Mouse (Mus musculus): ENCODE data around the gene Rgr.
A peak's percentile ranks its signal among the peaks of the same experiment; 100 is the strongest.

Rgr gene

DNA sequence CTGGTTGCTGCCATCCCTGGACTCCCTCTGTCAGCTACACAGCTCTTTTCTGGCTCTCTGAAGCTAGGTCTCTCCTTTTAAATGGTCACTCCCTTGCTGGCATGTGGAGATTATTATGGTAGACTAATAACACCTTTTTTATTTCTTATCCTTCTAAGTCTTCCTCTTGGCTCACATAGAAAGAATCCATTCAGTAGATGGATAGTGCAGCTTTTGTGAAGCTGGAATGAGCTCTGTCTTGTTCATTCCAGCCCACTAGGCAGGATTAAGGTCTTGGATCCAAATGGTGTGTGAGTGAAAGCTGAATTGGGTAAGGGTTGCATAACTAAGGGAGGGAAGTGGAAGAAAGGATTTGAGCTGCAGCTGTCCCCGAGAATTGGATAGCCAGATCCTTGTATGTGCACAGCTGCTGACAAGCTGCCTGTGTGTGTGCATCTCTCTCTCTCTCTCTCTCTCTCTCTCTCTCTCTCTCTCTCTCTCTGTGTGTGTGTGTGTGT, at the start of gene Rgr:
Rgr (minus strand) TSS at position 51 of the 497 bp plus-strand sequence.
- no peak for DNase-seq

DNA sequence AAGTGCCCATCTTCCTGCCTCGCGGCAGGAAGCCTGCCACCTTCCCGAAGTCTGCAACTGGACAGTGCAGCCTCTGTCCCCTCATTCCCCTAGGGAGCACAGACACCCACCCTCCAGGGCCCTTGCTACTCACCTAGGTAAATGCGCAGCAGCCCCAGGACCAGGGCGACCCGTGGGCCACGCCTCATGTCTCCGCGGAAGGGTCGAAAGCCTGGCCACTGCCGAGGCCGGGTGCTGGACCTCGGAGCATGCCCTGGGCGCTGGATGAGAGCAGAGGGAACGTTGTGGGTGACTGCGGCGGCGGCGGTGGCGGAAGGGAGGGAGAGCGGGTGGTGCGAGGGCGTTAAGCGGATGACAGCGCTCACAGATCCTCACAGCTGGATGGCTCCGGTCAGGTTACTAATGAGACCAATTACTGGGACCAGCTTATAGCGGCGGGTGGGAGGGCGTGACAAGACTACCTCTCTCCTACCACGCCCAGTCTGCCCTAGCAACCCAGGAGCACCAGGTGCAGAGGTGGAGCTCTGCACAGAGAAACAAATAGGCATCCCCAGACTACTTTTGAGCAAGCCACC, 49.3 kb upstream of the Rgr start, which contains the start of gene Cdhr1:
Cdhr1 (minus strand) TSS at position 392 of the 575 bp plus-strand sequence.
- DNase-seq, result no peak

GRCm38 (mm10) chr14:37095556-37095955, 46.8 kb upstream of the Rgr start:
- no peak for DNase-seq

DNA sequence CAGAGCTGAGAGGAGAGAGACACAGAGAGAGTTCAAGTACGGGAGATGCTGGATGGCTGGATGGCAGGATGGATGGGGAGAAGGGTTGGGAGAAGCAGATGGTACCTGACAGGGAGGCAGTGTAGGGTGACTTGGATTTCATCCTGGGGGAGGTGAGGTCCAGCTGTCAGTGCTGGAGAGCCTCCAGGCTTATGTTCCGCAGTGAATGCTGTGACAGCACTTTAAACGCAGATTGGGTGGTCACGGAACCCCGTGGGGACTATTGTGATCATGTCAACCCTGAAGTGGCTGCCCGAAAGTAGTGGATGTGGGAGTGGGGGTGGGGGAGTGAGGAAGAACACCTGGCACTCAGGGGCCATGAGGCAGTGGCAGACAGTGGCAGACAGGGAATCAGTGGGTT, 45.7 kb upstream of the Rgr start:
- no peak for DNase-seq

DNA sequence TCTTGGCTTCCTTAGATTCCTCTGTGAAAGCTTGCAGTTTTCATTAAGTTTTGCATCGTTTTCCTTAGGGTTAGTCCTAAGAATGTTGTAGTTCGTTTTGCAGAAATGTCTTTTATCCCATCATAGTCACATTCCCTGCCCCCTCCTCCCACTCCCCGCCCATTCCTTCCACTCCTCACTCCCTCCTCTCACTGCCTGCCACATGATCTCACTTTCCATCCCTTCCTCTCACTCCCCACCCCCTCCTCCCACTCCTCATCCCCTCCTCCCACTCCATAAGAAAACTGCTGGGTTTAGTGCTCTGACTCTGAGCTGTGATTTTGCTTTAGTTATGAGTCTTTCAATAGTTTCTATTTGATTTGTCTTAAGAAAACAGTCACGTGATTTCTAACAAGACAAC, 35.0 kb upstream of the Rgr start:
- DNase-seq, result no peak

- DNase-seq, result no peak
These were observed 32.0 kb upstream of the Rgr start for GRCm38 (mm10) chr14:37080724-37081123.

- DNase-seq, result no peak
These were observed 19.8 kb upstream of the Rgr start for GRCm38 (mm10) chr14:37068516-37068915.

GRCm38 (mm10) chr14:37067629-37068028, 18.9 kb upstream of the Rgr start, which contains the start of gene Lrit2:
TSS of gene Lrit2 (plus strand) at chr14:37067929.
- DNase-seq, result no peak

GRCm38 (mm10) chr14:37066636-37067035, 17.9 kb upstream of the Rgr start:
- no peak for DNase-seq

GRCm38 (mm10) chr14:37064849-37065248, 16.1 kb upstream of the Rgr start:
- no peak for DNase-seq

GRCm38 (mm10) chr14:37034432-37034831, 14.3 kb downstream of the Rgr start:
- DNase-seq, result no peak

GRCm38 (mm10) chr14:37033241-37033640, 15.5 kb downstream of the Rgr start:
- peak; percentile 18 to 65 for DNase-seq

- no peak for DNase-seq
These were observed 16.2 kb downstream of the Rgr start for GRCm38 (mm10) chr14:37032481-37033104.

GRCm38 (mm10) chr14:37028555-37028954, 20.2 kb downstream of the Rgr start:
- DNase-seq, result no peak

GRCm38 (mm10) chr14:37027951-37028350, 20.8 kb downstream of the Rgr start:
- no peak for DNase-seq

GRCm38 (mm10) chr14:37027248-37027933, 21.4 kb downstream of the Rgr start:
- DNase-seq, result no peak

DNA sequence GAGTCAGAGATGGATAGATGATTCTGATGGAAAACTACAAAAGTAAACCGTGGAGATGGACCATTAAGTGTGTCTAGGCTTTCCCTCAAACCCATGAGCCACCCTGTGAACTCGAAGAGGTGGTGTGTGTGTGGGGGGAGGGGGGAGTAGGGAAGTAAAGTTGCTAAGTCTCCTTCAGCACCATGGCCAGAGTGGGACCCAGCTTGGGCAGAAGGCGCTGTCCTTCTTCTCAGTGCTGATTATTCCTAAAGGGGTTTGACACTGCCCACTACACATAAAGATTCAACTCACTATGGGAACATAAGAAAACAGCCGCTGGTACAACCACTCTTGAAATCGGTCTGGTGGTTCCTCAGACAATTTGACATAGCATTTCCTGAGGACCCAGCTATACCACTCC, 32.9 kb downstream of the Rgr start:
- DNase-seq, result no peak

- no peak for DNase-seq
These were observed 35.1 kb downstream of the Rgr start for GRCm38 (mm10) chr14:37013644-37014043.

- DNase-seq, result no peak
These were observed 39.1 kb downstream of the Rgr start for GRCm38 (mm10) chr14:37009686-37010085.

- DNase-seq, result no peak
These were observed 42.3 kb downstream of the Rgr start for GRCm38 (mm10) chr14:37006489-37006888.

DNA sequence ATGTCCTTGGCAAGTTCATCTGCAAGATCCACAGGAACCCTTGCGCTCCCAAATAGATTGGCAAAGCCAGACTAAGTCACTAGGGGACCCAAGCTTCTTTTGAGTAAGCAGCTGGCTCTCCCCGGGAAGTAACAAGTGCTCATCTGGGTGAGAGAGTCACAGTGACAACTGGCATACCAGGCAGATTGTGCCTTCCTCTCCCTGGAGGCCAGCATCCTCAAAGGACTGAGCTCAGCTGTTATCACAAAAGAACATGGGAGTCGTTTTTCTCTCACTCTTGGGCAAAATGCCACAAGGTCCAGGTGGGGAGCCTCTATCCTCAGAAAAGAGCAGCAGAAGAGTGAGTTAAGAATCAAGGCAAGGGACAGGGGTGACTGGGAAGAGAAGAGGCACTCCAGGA, 42.9 kb downstream of the Rgr start:
- no peak for DNase-seq

DNA sequence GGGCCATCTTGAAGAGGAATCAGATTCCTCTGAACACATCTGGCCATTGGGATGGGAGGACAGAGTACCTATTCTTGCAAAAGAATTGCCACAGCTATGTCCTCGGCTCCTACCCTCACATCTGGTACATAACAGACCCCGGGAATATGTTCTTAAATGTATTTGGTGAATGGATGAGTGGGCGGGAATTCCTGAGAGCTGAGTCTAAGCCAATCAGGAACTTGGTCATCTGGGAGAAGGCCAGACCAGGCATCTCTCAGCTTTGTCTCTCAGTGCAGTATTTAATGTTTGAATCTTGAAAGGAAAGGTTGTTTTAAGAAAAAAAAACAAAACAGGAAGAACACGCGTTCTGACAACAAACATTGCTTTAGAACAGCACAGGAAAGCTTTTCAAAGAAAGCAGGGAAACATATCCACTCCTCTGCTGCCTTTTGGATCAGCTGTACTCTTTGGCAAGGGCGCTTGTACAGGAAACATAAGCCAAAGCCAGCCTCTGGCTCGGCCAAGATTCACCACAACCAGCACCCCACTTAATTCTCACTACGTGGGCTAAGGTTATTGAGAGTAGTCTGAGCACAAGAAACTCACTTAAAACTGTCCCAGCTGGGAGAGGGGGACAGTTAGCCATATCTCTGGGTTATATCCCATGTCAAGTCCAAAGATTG, 45.2 kb downstream of the Rgr start:
- DNase-seq, result no peak

DNA sequence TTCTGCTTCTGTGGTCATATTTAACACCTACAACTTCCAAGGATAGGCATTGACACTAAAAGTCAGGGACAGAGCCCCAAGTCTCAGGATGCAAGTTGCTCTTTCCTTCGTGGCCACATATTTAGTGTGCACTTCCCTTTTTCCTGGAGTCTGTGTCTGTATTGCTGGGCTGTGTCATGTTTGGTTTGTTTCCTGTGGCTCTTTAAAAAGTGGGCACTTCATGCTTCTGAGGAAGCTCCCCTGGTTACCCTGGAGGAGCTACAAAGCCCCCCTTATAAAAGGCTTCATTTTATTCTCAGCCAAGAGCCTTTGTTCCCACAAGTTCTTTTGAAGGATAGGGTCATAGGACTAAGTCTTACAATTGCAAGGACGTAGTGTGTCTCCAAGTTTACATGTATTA, 45.9 kb downstream of the Rgr start:
- DNase-seq, result no peak

All from spleen, adult 18-20 months (tissue).